Mouse (Mus musculus) cerebellum, adult 2 months (tissue): ENCODE results near the gene Gm20379.

Source experiments
- CTCF ChIP-seq: fragments of 200-500 bp; IDR thresholded peaks from 2 replicates; pipeline ENCODE4 v1.5.1; 2011; ENCODE audit warnings: low read depth, mild to moderate bottlenecking, control low read depth, low read length, moderate library complexity, borderline replicate concordance; ENCODE audit not compliant: insufficient read depth
- POLR2A ChIP-seq: fragments of 200-500 bp; IDR thresholded peaks from 2 replicates; pipeline ENCODE4 v1.6.1; 2011; ENCODE audit warnings: low read length, control low read depth, borderline replicate concordance; ENCODE audit not compliant: insufficient read depth

DNA sequence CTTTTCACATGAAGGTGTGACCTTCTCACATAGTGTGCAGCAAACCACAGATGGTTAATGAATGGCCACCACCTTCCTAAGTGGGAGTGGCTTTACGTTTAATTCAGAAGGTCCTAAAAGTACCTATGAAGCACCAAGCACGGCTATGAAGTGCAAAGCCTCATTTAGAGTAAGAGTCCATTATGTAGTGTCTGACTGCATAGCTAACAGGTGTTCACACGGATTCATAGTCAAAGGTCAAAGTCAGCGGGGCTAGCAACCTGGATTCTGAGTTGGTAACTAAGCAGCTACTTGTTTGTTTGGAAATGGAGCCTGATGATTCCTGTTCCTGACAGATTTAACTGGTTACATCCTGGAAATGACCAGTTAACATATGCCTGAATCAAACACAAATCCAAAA, 4.0 kb upstream of the Gm20379 start:
- no peak for TF ChIP-seq CTCF
- no peak for TF ChIP-seq POLR2A
